Mouse (Mus musculus) intestine, embryonic 15.5 days (tissue): ENCODE data around the gene Ahcyl1. TPM values are rescaled to one million over a fixed set of nuclear protein-coding genes. Genes with fewer than 3 reads are reported as not detected.
A peak's percentile ranks its signal among the peaks of the same experiment; 100 is the strongest.

ENCODE experiments used
- ATAC-seq: fragments of 200-750 bp; cut with Nextera tagmentation; 2 replicates; pipeline ENCODE4 v1.8.0; 2017; ENCODE audit warnings: moderate TSS enrichment, moderate library complexity
- H3K27ac ChIP-seq: fragments of 300-500 bp; sonication (generic); 2 replicates; pipeline ENCODE4 v1.5.1; 2015; ENCODE audit warnings: mild to moderate bottlenecking, inconsistent platforms
- H3K27me3 ChIP-seq: fragments of 300-500 bp; sonication (generic); replicated peaks from 2 replicates; pipeline ENCODE4 v1.6.1; 2015; ENCODE audit warnings: inconsistent platforms
- H3K36me3 ChIP-seq: fragments of 300-500 bp; sonication (generic); 2 replicates; pipeline ENCODE4 v1.6.1; 2015; ENCODE audit warnings: inconsistent platforms
- H3K4me1 ChIP-seq: fragments of 300-500 bp; sonication (generic); replicated peaks from 2 replicates; pipeline ENCODE4 v1.6.1; 2015; ENCODE audit warnings: inconsistent platforms
- H3K4me2 ChIP-seq: fragments of 300-500 bp; sonication (generic); replicated peaks from 2 replicates; pipeline ENCODE4 v1.6.1; 2015; ENCODE audit warnings: mild to moderate bottlenecking, inconsistent platforms
- H3K4me3 ChIP-seq: fragments of 300-500 bp; sonication (generic); replicated peaks from 2 replicates; pipeline ENCODE4 v1.5.1; 2015; ENCODE audit warnings: inconsistent platforms
- H3K9ac ChIP-seq: fragments of 300-500 bp; sonication (generic); 2 replicates; pipeline ENCODE4 v1.6.1; 2015; ENCODE audit warnings: inconsistent platforms
- H3K9me3 ChIP-seq: fragments of 300-500 bp; sonication (generic); 2 replicates; pipeline ENCODE4 v1.6.1; 2016; ENCODE audit warnings: inconsistent platforms
- WGBS: fragments of 180-500 bp; shearing (Covaris S2); methylation state at CpG from one replicate; pipeline ENCODE4 v1.1.7; 2015; 5-methylcytosine and 5-hydroxymethylcytosine counted together
- polyA plus RNA-seq: library from polyadenylated mRNA; unstranded; fragments of >200 nt; fragmentation: Nextera tagmentation; extraction: Ambion mirVana; gene quantifications from 2 replicates; pipeline ENCODE4 v1.2.1, GENCODE M21; 2015

Ahcyl1 gene
- polyA plus RNA-seq, 1 experiment from 2014 or later: 77.6 TPM

GRCm38 (mm10) chr3:107636236-107636635 lies 60.1 kb downstream of the Ahcyl1 start:
- no peak overlapping the region for H3K4me3 ChIP-seq
- H3K36me3 ChIP-seq: no peaks in the 10 kb centered on the region
- WGBS: 75% methylated on average over 3 of the region's 3 CpGs
- H3K4me2 ChIP-seq: no peak overlapping the region
- ATAC-seq: no peak
- no peaks in the 10 kb centered on the region for H3K9me3 ChIP-seq
- H3K27me3 ChIP-seq: no peaks in the 10 kb centered on the region
- no peak overlapping the region for H3K9ac ChIP-seq
- no peak overlapping the region for H3K27ac ChIP-seq
- no peaks in the 10 kb centered on the region for H3K4me1 ChIP-seq

GRCm38 (mm10) chr3:107635836-107636235 lies 60.5 kb downstream of the Ahcyl1 start:
- H3K36me3 ChIP-seq: no peaks in the 10 kb centered on the region
- no peak overlapping the region for H3K9ac ChIP-seq
- H3K4me1 ChIP-seq: no peaks in the 10 kb centered on the region
- no peak overlapping the region for H3K27ac ChIP-seq
- ATAC-seq: no peak
- WGBS: 50% methylated on average over 8 of the region's 8 CpGs
- no peak overlapping the region for H3K4me2 ChIP-seq
- no peaks in the 10 kb centered on the region for H3K9me3 ChIP-seq
- H3K4me3 ChIP-seq: no peak overlapping the region
- H3K27me3 ChIP-seq: no peaks in the 10 kb centered on the region

GRCm38 (mm10) chr3:107633906-107634305 lies 62.5 kb downstream of the Ahcyl1 start:
- H3K4me1 ChIP-seq: peaks cover 5% of the 10 kb centered on the region; the same call in 1 of the 2 replicates
- ATAC-seq: no peak
- no peak overlapping the region for H3K27ac ChIP-seq
- H3K27me3 ChIP-seq: no peaks in the 10 kb centered on the region
- H3K36me3 ChIP-seq: no peaks in the 10 kb centered on the region
- no peak overlapping the region for H3K9ac ChIP-seq
- H3K9me3 ChIP-seq: no peaks in the 10 kb centered on the region
- 92% methylated on average over 9 of the region's 9 CpGs for WGBS
- no peak overlapping the region for H3K4me3 ChIP-seq
- no peak overlapping the region for H3K4me2 ChIP-seq

- Histone ChIP-seq H3K4me2 (no peak overlapping the region), H3K27ac (no peak overlapping the region), H3K36me3 (no peaks in the 10 kb centered on the region), H3K4me1 (peaks cover 5% of the 10 kb centered on the region; the same call in 1 of the 2 replicates), H3K27me3 (no peaks in the 10 kb centered on the region), H3K9me3 (no peaks in the 10 kb centered on the region), H3K4me3 (no peak overlapping the region), H3K9ac (no peak overlapping the region)
- WGBS: 94% methylated on average over 4 of the region's 4 CpGs
- ATAC-seq: no peak
These were observed 63.6 kb downstream of the Ahcyl1 start for GRCm38 (mm10) chr3:107632786-107633185.

- Histone ChIP-seq H3K9me3 (no peaks in the 10 kb centered on the region), H3K27me3 (no peaks in the 10 kb centered on the region), H3K27ac (peak within 1 kb of the TSS; percentile 88), H3K4me3 (peak within 1 kb of the TSS; percentile 97), H3K9ac (peak within 1 kb of the TSS; percentile 99), H3K36me3 (peaks cover 6% of the 10 kb centered on the region; the same call in 1 of the 2 replicates), H3K4me1 (peaks cover 5% of the 10 kb centered on the region; the same call in 1 of the 2 replicates), H3K4me2 (peak within 1 kb of the TSS; percentile 74)
- WGBS: 0% methylated on average over 35 of the region's 35 CpGs
- ATAC-seq: peak; percentile 98
These were observed 64.8 kb downstream of the Ahcyl1 start, which contains the start of gene Strip1 for GRCm38 (mm10) chr3:107631523-107631958. Gene Strip1, minus strand, starts transcription at chr3:107631694.

- no peaks in the 10 kb centered on the region for H3K27me3 ChIP-seq
- no peaks in the 10 kb centered on the region for H3K9me3 ChIP-seq
- peak within 1 kb of the TSS; percentile 97 for H3K4me3 ChIP-seq
- ATAC-seq: peak; percentile 80
- peaks cover 5% of the 10 kb centered on the region; the same call in 1 of the 2 replicates for H3K4me1 ChIP-seq
- 2% methylated on average over 47 of the region's 48 CpGs for WGBS
- H3K36me3 ChIP-seq: peaks cover 10% of the 10 kb centered on the region; the same call in 1 of the 2 replicates
- peak within 1 kb of the TSS; percentile 88 for H3K27ac ChIP-seq
- H3K9ac ChIP-seq: peak within 1 kb of the TSS; percentile 99
- H3K4me2 ChIP-seq: peak within 1 kb of the TSS; percentile 74
These were observed 65.5 kb downstream of the Ahcyl1 start, which contains the start of gene Gm10961 for GRCm38 (mm10) chr3:107630682-107631522. Gene Gm10961, plus strand, starts transcription at chr3:107631322.

- Histone ChIP-seq H3K27me3 (no peaks in the 10 kb centered on the region), H3K4me1 (peaks cover 5% of the 10 kb centered on the region; the same call in 1 of the 2 replicates), H3K9me3 (no peaks in the 10 kb centered on the region), H3K36me3 (peaks cover 23% of the 10 kb centered on the region), H3K4me3 (no peak overlapping the region), H3K27ac (no peak overlapping the region), H3K9ac (no peak overlapping the region), H3K4me2 (no peak overlapping the region)
- ATAC-seq: no peak
- 85% methylated on average over 4 of the region's 4 CpGs for WGBS
These were observed 66.9 kb downstream of the Ahcyl1 start for GRCm38 (mm10) chr3:107629411-107629810.

GRCm38 (mm10) chr3:107628551-107628950 lies 67.8 kb downstream of the Ahcyl1 start:
- Histone ChIP-seq H3K4me3 (no peak overlapping the region), H3K36me3 (peaks cover 29% of the 10 kb centered on the region), H3K4me2 (no peak overlapping the region), H3K27me3 (no peaks in the 10 kb centered on the region), H3K9me3 (no peaks in the 10 kb centered on the region), H3K9ac (no peak overlapping the region), H3K4me1 (peaks cover 5% of the 10 kb centered on the region; the same call in 1 of the 2 replicates), H3K27ac (no peak overlapping the region)
- 89% methylated on average over 2 of the region's 2 CpGs for WGBS
- no peak for ATAC-seq

- Histone ChIP-seq H3K4me2 (no peak overlapping the region), H3K9me3 (no peaks in the 10 kb centered on the region), H3K9ac (no peak overlapping the region), H3K27ac (no peak overlapping the region), H3K4me3 (no peak overlapping the region), H3K36me3 (peaks cover 29% of the 10 kb centered on the region), H3K4me1 (peaks cover 5% of the 10 kb centered on the region; the same call in 1 of the 2 replicates), H3K27me3 (no peaks in the 10 kb centered on the region)
- ATAC-seq: no peak
- whole genome bisulfite sequencing: 93% methylated on average over 7 of the region's 7 CpGs
These were observed 68.7 kb downstream of the Ahcyl1 start for GRCm38 (mm10) chr3:107627641-107628040.

- Histone ChIP-seq H3K4me3 (no peak overlapping the region), H3K4me2 (no peak overlapping the region), H3K36me3 (peaks cover 37% of the 10 kb centered on the region), H3K27me3 (no peaks in the 10 kb centered on the region), H3K4me1 (peaks cover 5% of the 10 kb centered on the region; the same call in 1 of the 2 replicates), H3K27ac (no peak overlapping the region), H3K9me3 (no peaks in the 10 kb centered on the region), H3K9ac (no peak overlapping the region)
- ATAC-seq: no peak
- 95% methylated on average over 8 of the region's 8 CpGs for WGBS
These were observed 69.6 kb downstream of the Ahcyl1 start for GRCm38 (mm10) chr3:107626751-107627150.

- Histone ChIP-seq H3K36me3 (peaks cover 48% of the 10 kb centered on the region), H3K4me2 (no peak overlapping the region), H3K27ac (no peak overlapping the region), H3K4me1 (peaks cover 3% of the 10 kb centered on the region; the same call in 1 of the 2 replicates), H3K9ac (no peak overlapping the region), H3K27me3 (no peaks in the 10 kb centered on the region), H3K9me3 (no peaks in the 10 kb centered on the region), H3K4me3 (no peak overlapping the region)
- ATAC-seq: no peak
- WGBS: 93% methylated on average over 8 of the region's 8 CpGs
These were observed 70.8 kb downstream of the Ahcyl1 start for GRCm38 (mm10) chr3:107625536-107625935.

GRCm38 (mm10) chr3:107624424-107624823 lies 71.9 kb downstream of the Ahcyl1 start:
- 95% methylated on average over 8 of the region's 8 CpGs for WGBS
- Histone ChIP-seq H3K27ac (no peak overlapping the region), H3K36me3 (peaks cover 55% of the 10 kb centered on the region), H3K9ac (no peak overlapping the region), H3K4me2 (no peak overlapping the region), H3K9me3 (no peaks in the 10 kb centered on the region), H3K4me3 (no peak overlapping the region), H3K4me1 (no peaks in the 10 kb centered on the region), H3K27me3 (no peaks in the 10 kb centered on the region)
- ATAC-seq: no peak
